Mouse (Mus musculus): ENCODE results near the gene Unc50.

- TF ChIP-seq POLR2A (IDR thresholded peaks at IDR 0.05; ENCODE audit: control insufficient read depth, low read depth, low read length), result no peak
- no peak for TF ChIP-seq CTCF (IDR thresholded peaks at IDR 0.05; ENCODE audit: control insufficient read depth, insufficient read depth, insufficient replicate concordance, low read depth, low read length)
These were observed 48.5 kb downstream of the Unc50 start for GRCm38 (mm10) chr1:37478416-37478815.
